Mouse (Mus musculus): Measurements from ENCODE around the gene Jam2.

- TF ChIP-seq CTCF (IDR thresholded peaks at IDR 0.05; ENCODE audit: low read depth, low read length): no peak
- TF ChIP-seq POLR2A (IDR thresholded peaks at IDR 0.05; ENCODE audit: borderline replicate concordance, low read depth, low read length): no peak
These were observed 19.5 kb downstream of the Jam2 start for GRCm38 (mm10) chr16:84793401-84793800.

Measured in bone marrow macrophage, adult 2 months (primary cell).